Mouse (Mus musculus) testis, adult 2 months (tissue): Measurements from ENCODE around the gene Cyp2d26.

Experiments used
- CTCF ChIP-seq: fragments of 200-500 bp; IDR thresholded peaks from 2 replicates; pipeline ENCODE4 v1.5.1; 2012; ENCODE audit warnings: low read depth, mild to moderate bottlenecking, inconsistent platforms, low read length, moderate library complexity; ENCODE audit not compliant: control insufficient read depth, insufficient read depth, insufficient replicate concordance
- POLR2A ChIP-seq: fragments of 200-500 bp; IDR thresholded peaks from 2 replicates; pipeline ENCODE4 v1.6.1; 2012; ENCODE audit warnings: low read depth, mild to moderate bottlenecking, inconsistent platforms, low read length, moderate library complexity; ENCODE audit not compliant: control insufficient read depth

- TF ChIP-seq CTCF (no peak), POLR2A (no peak)
These were observed 9.5 kb downstream of the Cyp2d26 start for GRCm38 (mm10) chr15:82784581-82784980.
